In genomic region chr2:102142197-102142623, GRCm38 (mm10) we compare ENCODE assay signal across 10 mouse cellular contexts. TPM values are rescaled to one million over a fixed set of nuclear protein-coding genes. Genes with fewer than 3 reads are reported as not detected.
DNase-seq lines count a peak whose midpoint lies in the region; ATAC-seq lines count a peak whose summit lies in the region.
"Had no signal": no experiment of that assay in that cellular context is flagged by ENCODE, and none has a peak within 500 bp of the region (broad histone marks: within the 10 kb centered on the region; RNA-seq: fewer than 3 reads in every experiment).

No protein-coding gene starts in this region.

- no peak overlapping the region for H3K4me2 ChIP-seq in embryonic facial prominence, embryonic 13.5 days
- H3K4me2 ChIP-seq in limb, embryonic 15.5 days: no peak overlapping the region
- no peak overlapping the region for H3K4me2 ChIP-seq in hindbrain, embryonic 16.5 days (ENCODE audit: low read length)
- H3K4me2 ChIP-seq: heart, embryonic 15.5 days; liver, embryonic 15.5 days had no signal

- peaks cover 47% of the 10 kb centered on the region for H3K4me1 ChIP-seq in embryonic facial prominence, embryonic 13.5 days
- H3K4me1 ChIP-seq in embryonic facial prominence, embryonic 10.5 days: peaks cover 51% of the 10 kb centered on the region
- H3K4me1 ChIP-seq in limb, embryonic 15.5 days: peaks cover 56% of the 10 kb centered on the region
- H3K4me1 ChIP-seq in limb, embryonic 10.5 days: peaks cover 53% of the 10 kb centered on the region
- H3K4me1 ChIP-seq in hindbrain, embryonic 16.5 days (ENCODE audit: control insufficient read depth, insufficient read depth, low read depth, low read length): peaks cover 10% of the 10 kb centered on the region
- H3K4me1 ChIP-seq: heart, embryonic 15.5 days had no signal

- no peak overlapping the region for H3K27ac ChIP-seq in embryonic facial prominence, embryonic 13.5 days
- no peak overlapping the region for H3K27ac ChIP-seq in embryonic facial prominence, embryonic 10.5 days (replicated peaks)
- no peak overlapping the region; the same call in 1 of the 2 replicates for H3K27ac ChIP-seq in limb, embryonic 15.5 days
- H3K27ac ChIP-seq in limb, embryonic 10.5 days: no peak overlapping the region
- H3K27ac ChIP-seq in hindbrain, embryonic 16.5 days (ENCODE audit: low read depth, low read length): no peak overlapping the region
- H3K27ac ChIP-seq: heart, embryonic 15.5 days; liver, embryonic 15.5 days had no signal

- H3K36me3 ChIP-seq in embryonic facial prominence, embryonic 13.5 days: no peaks in the 10 kb centered on the region
- H3K36me3 ChIP-seq in embryonic facial prominence, embryonic 10.5 days (replicated peaks): peaks cover 7% of the 10 kb centered on the region; the same call in 1 of the 2 replicates
- H3K36me3 ChIP-seq in limb, embryonic 15.5 days: no peaks in the 10 kb centered on the region
- H3K36me3 ChIP-seq in limb, embryonic 10.5 days: no peaks in the 10 kb centered on the region
- H3K36me3 ChIP-seq in hindbrain, embryonic 16.5 days (ENCODE audit: control insufficient read depth, insufficient read depth, low read length): no peaks in the 10 kb centered on the region
- H3K36me3 ChIP-seq: heart, embryonic 15.5 days; liver, embryonic 15.5 days had no signal

- DNase-seq in embryonic facial prominence, embryonic 10.5 days (ENCODE audit: low spot score): no peak
- DNase-seq in limb, embryonic 10.5 days (ENCODE audit: low spot score): no peak
- peak; percentile 88 for DNase-seq in lung, postnatal 36 days
- DNase-seq in cerebellum, adult 11 months: no peak
- DNase-seq in cerebellum, adult 18-20 months: no peak

- 47% methylated on average over 4 of the region's 4 CpGs for WGBS in embryonic facial prominence, embryonic 13.5 days
- 81% methylated on average over 4 of the region's 4 CpGs for WGBS in embryonic facial prominence, embryonic 10.5 days
- WGBS in limb, embryonic 15.5 days: 50% methylated on average over 4 of the region's 4 CpGs
- WGBS in limb, embryonic 10.5 days: 69% methylated on average over 4 of the region's 4 CpGs
- WGBS in hindbrain, embryonic 16.5 days: 54% methylated on average over 4 of the region's 4 CpGs

- ATAC-seq in embryonic facial prominence, embryonic 13.5 days (ENCODE audit: insufficient number of reproducible peaks, insufficient read depth, low FRiP score, low TSS enrichment, low read depth): no peak
- peak; percentile 23; the same call in 1 of the 2 replicates for ATAC-seq in limb, embryonic 15.5 days (ENCODE audit: insufficient number of reproducible peaks, low FRiP score, low TSS enrichment, low read depth)
- ATAC-seq in hindbrain, embryonic 16.5 days: peak; percentile 22; the same call in 1 of the 2 replicates

- 0 out of 2 replicates have a peak overlapping the region, but pooled peaks have one; percentile 16 for H3K9ac ChIP-seq in embryonic facial prominence, embryonic 13.5 days
- no peak overlapping the region for H3K9ac ChIP-seq in limb, embryonic 15.5 days
- H3K9ac ChIP-seq in hindbrain, embryonic 16.5 days (ENCODE audit: low read depth, low read length): no peak overlapping the region
- H3K9ac ChIP-seq: heart, embryonic 15.5 days; liver, embryonic 15.5 days had no signal

- no peaks in the 10 kb centered on the region for H3K9me3 ChIP-seq in embryonic facial prominence, embryonic 13.5 days
- H3K9me3 ChIP-seq in embryonic facial prominence, embryonic 10.5 days: no peaks in the 10 kb centered on the region
- no peaks in the 10 kb centered on the region for H3K9me3 ChIP-seq in limb, embryonic 15.5 days
- H3K9me3 ChIP-seq in limb, embryonic 10.5 days (replicated peaks): no peaks in the 10 kb centered on the region
- no peaks in the 10 kb centered on the region for H3K9me3 ChIP-seq in hindbrain, embryonic 16.5 days (ENCODE audit: control insufficient read depth, low read length)
- H3K9me3 ChIP-seq: heart, embryonic 15.5 days; liver, embryonic 15.5 days had no signal

- no peaks in the 10 kb centered on the region for H3K27me3 ChIP-seq in embryonic facial prominence, embryonic 13.5 days
- H3K27me3 ChIP-seq in embryonic facial prominence, embryonic 10.5 days (replicated peaks; ENCODE audit: low read depth, poor library complexity, severe bottlenecking): no peaks in the 10 kb centered on the region
- H3K27me3 ChIP-seq in limb, embryonic 15.5 days: no peaks in the 10 kb centered on the region
- H3K27me3 ChIP-seq in limb, embryonic 10.5 days (ENCODE audit: low read depth, poor library complexity, severe bottlenecking): no peaks in the 10 kb centered on the region
- no peaks in the 10 kb centered on the region for H3K27me3 ChIP-seq in hindbrain, embryonic 16.5 days (replicated peaks; ENCODE audit: control insufficient read depth, insufficient read depth, low read length)
- H3K27me3 ChIP-seq: heart, embryonic 15.5 days; liver, embryonic 15.5 days had no signal

- H3K4me3 ChIP-seq in embryonic facial prominence, embryonic 13.5 days: no peak overlapping the region
- no peak overlapping the region for H3K4me3 ChIP-seq in embryonic facial prominence, embryonic 10.5 days
- H3K4me3 ChIP-seq in limb, embryonic 15.5 days: no peak overlapping the region
- no peak overlapping the region for H3K4me3 ChIP-seq in limb, embryonic 10.5 days
- H3K4me3 ChIP-seq in hindbrain, embryonic 16.5 days (ENCODE audit: low read length): no peak overlapping the region
- H3K4me3 ChIP-seq: heart, embryonic 15.5 days; liver, embryonic 15.5 days had no signal

RNA-seq across cellular contexts. Expression of gene Ldlrad3, which starts 44.0 kb away (rescaled TPM):
- polyA plus RNA-seq in embryonic facial prominence, embryonic 13.5 days (2015; fragmentation: Nextera tagmentation; extraction: Ambion mirVana): 52.4 and 53.3 TPM in 2 replicates
- polyA plus RNA-seq in embryonic facial prominence, embryonic 10.5 days (2016; fragmentation: Nextera tagmentation; extraction: Ambion mirVana): 56.0 and 56.5 TPM in 2 replicates
- 55.1 and 58.3 TPM in 2 replicates for polyA plus RNA-seq in limb, embryonic 15.5 days (2015; fragmentation: Nextera tagmentation; extraction: Ambion mirVana)
- 60.3 and 64.1 TPM in 2 replicates for polyA plus RNA-seq in limb, embryonic 10.5 days (2016; fragmentation: Nextera tagmentation; extraction: Ambion mirVana)
- polyA plus RNA-seq in hindbrain, embryonic 16.5 days (2015; fragmentation: Nextera tagmentation; extraction: Ambion mirVana): 24.6 and 30.3 TPM in 2 replicates
